Mouse (Mus musculus) ES-Bruce4 (cell line): Measurements from ENCODE around the gene Slc18a2. TPM values are rescaled to one million over a fixed set of nuclear protein-coding genes. Genes with fewer than 3 reads are reported as not detected.

Experiments
- H3K27ac ChIP-seq: 2 replicates; pipeline ENCODE4 v1.5.1; 2012; ENCODE audit warnings: low read length, inconsistent platforms; ENCODE audit not compliant: insufficient read depth
- H3K27me3 ChIP-seq: 2 replicates; pipeline ENCODE4 v1.6.1; 2012; ENCODE audit warnings: mild to moderate bottlenecking, low read length, inconsistent platforms; ENCODE audit not compliant: control insufficient read depth, poor library complexity, insufficient read depth, severe bottlenecking
- H3K36me3 ChIP-seq: 2 replicates; pipeline ENCODE4 v1.6.1; 2012; ENCODE audit warnings: inconsistent platforms, mild to moderate bottlenecking, low read length, moderate library complexity; ENCODE audit not compliant: control insufficient read depth, poor library complexity, insufficient read depth, severe bottlenecking
- H3K4me1 ChIP-seq: one replicate; pipeline ENCODE4 v1.8.1; 2011; ENCODE audit warnings: low read length; ENCODE audit not compliant: control insufficient read depth, insufficient read depth
- H3K4me3 ChIP-seq: 2 replicates; pipeline ENCODE4 v1.5.1; 2011; ENCODE audit warnings: low read depth, mild to moderate bottlenecking, low read length
- H3K9ac ChIP-seq: 2 replicates; pipeline ENCODE4 v1.6.1; 2012; ENCODE audit warnings: low read depth, mild to moderate bottlenecking, inconsistent platforms; ENCODE audit not compliant: poor library complexity, severe bottlenecking
- H3K9me3 ChIP-seq: replicated peaks from 2 replicates; pipeline ENCODE4 v1.6.1; 2012; ENCODE audit warnings: mild to moderate bottlenecking, low read length, inconsistent platforms; ENCODE audit not compliant: control insufficient read depth, poor library complexity, insufficient read depth, severe bottlenecking
- CTCF ChIP-seq: IDR thresholded peaks from one replicate; pipeline ENCODE4 v1.8.1; 2011; ENCODE audit warnings: low read depth, low read length
- EP300 ChIP-seq: IDR thresholded peaks from 2 replicates; pipeline ENCODE4 v1.6.1; 2011; ENCODE audit warnings: low read depth, low read length; ENCODE audit not compliant: insufficient read depth
- POLR2A ChIP-seq: IDR thresholded peaks from one replicate; pipeline ENCODE4 v1.8.1; 2011; ENCODE audit warnings: low read length; ENCODE audit not compliant: insufficient read depth
- polyA plus RNA-seq: library from polyadenylated mRNA; stranded (reverse); fragments of >200 nt; gene quantifications from 2 replicates; pipeline ENCODE4 v1.2.4, GENCODE M21; 2011; ENCODE audit warnings: low read depth; ENCODE audit not compliant: missing spikeins, insufficient read depth, insufficient read length

Slc18a2 gene
- polyA plus RNA-seq, 1 experiment = not detected

DNA sequence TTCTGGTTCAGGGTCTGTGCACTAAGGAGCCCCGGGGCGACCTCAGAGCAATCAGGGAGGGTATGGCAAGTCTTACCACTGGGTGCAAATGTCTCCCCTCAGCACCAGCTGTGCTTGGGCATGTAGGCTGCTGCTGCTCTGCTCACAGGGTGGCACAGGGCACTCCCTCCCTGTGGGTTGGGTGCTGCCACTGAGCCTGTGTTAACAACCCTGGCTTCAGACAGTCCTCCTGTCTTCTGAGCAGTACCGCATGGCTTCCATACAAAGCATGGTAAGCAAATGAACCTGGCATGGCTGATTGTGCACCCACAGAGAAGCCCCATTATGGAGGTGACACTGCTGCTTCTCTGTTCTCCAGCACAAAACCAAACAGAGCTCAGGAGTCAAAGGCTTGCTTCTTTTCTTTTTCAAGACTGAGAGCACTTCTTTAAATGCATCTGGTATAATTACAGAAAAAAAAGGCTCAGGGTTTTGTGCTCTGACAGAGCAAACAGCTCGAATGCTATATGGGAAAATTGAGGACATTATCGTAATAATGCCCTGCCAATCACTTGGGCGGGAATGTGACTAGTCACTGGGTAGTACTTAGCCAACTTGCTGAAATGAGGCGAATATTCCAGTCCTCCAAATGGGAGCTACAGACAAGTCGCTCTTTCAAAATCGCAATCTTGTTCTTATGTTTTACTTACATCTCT is 4.3 kb downstream of the Slc18a2 start:
- Histone ChIP-seq H3K27ac (no peak overlapping the region), H3K9ac (no peak overlapping the region), H3K4me1 (no peaks in the 10 kb centered on the region), H3K36me3 (no peaks in the 10 kb centered on the region), H3K9me3 (no peaks in the 10 kb centered on the region), H3K27me3 (peaks cover 4% of the 10 kb centered on the region; the same call in 1 of the 2 replicates), H3K4me3 (no peak overlapping the region)
- no peak for TF ChIP-seq EP300
- no peak for TF ChIP-seq CTCF
- TF ChIP-seq POLR2A = no peak

- H3K27me3 ChIP-seq = peaks cover 4% of the 10 kb centered on the region; the same call in 1 of the 2 replicates
- no peak overlapping the region for H3K27ac ChIP-seq
- H3K4me1 ChIP-seq = no peaks in the 10 kb centered on the region
- no peaks in the 10 kb centered on the region for H3K9me3 ChIP-seq
- TF ChIP-seq CTCF (no peak), POLR2A (no peak), EP300 (no peak)
- no peak overlapping the region for H3K9ac ChIP-seq
- no peak overlapping the region for H3K4me3 ChIP-seq
- no peaks in the 10 kb centered on the region for H3K36me3 ChIP-seq
Measured at GRCm38 (mm10) chr19:59265907-59266306, 5.2 kb downstream of the Slc18a2 start.

GRCm38 (mm10) chr19:59267417-59267963 is 6.8 kb downstream of the Slc18a2 start:
- H3K9me3 ChIP-seq = no peaks in the 10 kb centered on the region
- H3K27ac ChIP-seq = no peak overlapping the region
- H3K36me3 ChIP-seq = no peaks in the 10 kb centered on the region
- TF ChIP-seq POLR2A (no peak), CTCF (no peak), EP300 (no peak)
- no peak overlapping the region for H3K4me3 ChIP-seq
- no peaks in the 10 kb centered on the region for H3K27me3 ChIP-seq
- H3K4me1 ChIP-seq = no peaks in the 10 kb centered on the region
- H3K9ac ChIP-seq = no peak overlapping the region

DNA sequence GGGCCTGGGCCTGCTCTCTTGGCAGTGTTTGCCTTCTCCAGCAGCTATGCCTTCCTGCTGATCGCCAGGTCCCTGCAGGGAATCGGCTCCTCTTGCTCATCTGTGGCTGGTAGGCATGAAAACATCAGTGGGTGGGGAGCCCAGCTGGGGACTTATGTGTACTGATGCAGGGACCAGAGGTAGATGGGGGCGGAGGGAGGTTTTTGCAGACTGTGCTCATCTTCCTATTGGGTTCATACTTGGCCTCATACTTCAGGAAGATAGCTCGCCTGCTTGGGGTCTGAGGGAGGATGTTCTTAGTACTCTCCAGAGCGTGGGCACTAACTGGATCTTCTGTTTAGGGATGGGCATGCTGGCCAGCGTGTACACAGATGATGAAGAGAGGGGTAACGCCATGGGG is 12.5 kb downstream of the Slc18a2 start:
- TF ChIP-seq CTCF = no peak
- no peak for TF ChIP-seq EP300
- no peak for TF ChIP-seq POLR2A
- H3K27me3 ChIP-seq = no peaks in the 10 kb centered on the region
- no peak overlapping the region for H3K9ac ChIP-seq
- no peak overlapping the region for H3K27ac ChIP-seq
- H3K36me3 ChIP-seq = no peaks in the 10 kb centered on the region
- H3K9me3 ChIP-seq = no peaks in the 10 kb centered on the region
- no peak overlapping the region for H3K4me3 ChIP-seq
- H3K4me1 ChIP-seq = no peaks in the 10 kb centered on the region

DNA sequence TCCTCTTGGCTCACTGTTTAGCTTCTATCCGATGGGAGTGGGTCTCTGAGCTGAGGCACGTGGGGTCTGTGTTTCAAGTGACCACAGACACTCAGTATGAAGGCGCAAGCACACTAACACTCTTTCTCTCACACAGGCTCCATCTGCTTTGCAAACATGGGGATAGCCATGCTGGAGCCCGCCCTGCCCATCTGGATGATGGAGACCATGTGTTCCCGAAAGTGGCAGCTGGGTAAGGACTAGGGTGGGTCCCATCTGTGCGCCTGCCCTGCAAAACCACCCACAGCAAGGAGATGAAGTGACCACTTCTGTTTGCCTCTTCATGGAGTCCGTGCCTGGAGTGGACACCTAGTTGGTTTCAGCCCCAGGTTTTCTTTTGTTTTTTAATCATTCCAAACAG is 15.7 kb downstream of the Slc18a2 start:
- Histone ChIP-seq H3K4me3 (no peak overlapping the region), H3K9me3 (no peaks in the 10 kb centered on the region), H3K27ac (no peak overlapping the region), H3K9ac (no peak overlapping the region), H3K27me3 (no peaks in the 10 kb centered on the region), H3K4me1 (no peaks in the 10 kb centered on the region), H3K36me3 (no peaks in the 10 kb centered on the region)
- TF ChIP-seq EP300 (no peak), CTCF (no peak), POLR2A (no peak)

GRCm38 (mm10) chr19:59280841-59281240 is 20.1 kb downstream of the Slc18a2 start:
- Histone ChIP-seq H3K9ac (no peak overlapping the region), H3K27me3 (no peaks in the 10 kb centered on the region), H3K27ac (no peak overlapping the region), H3K9me3 (no peaks in the 10 kb centered on the region), H3K4me3 (no peak overlapping the region), H3K4me1 (no peaks in the 10 kb centered on the region), H3K36me3 (no peaks in the 10 kb centered on the region)
- no peak for TF ChIP-seq POLR2A
- TF ChIP-seq EP300 = no peak
- TF ChIP-seq CTCF = no peak
